Mouse (Mus musculus): Measurements from ENCODE around the gene Clptm1.

Gene Clptm1

GRCm38 (mm10) chr7:19664455-19664954, 328 bp downstream of the Clptm1 start:
- DNase-seq (ENCODE audit: low spot score): peak; percentile 6

GRCm38 (mm10) chr7:19663940-19664339, 893 bp downstream of the Clptm1 start:
- no peak for DNase-seq (ENCODE audit: low spot score)

- DNase-seq (ENCODE audit: low spot score): no peak
Measured at GRCm38 (mm10) chr7:19652614-19653013, 12.2 kb downstream of the Clptm1 start.

- DNase-seq (ENCODE audit: low spot score): no peak
Measured at GRCm38 (mm10) chr7:19651063-19651786, 13.6 kb downstream of the Clptm1 start.

- DNase-seq (ENCODE audit: low spot score): no peak
Measured at GRCm38 (mm10) chr7:19641223-19641622, 23.6 kb downstream of the Clptm1 start.

GRCm38 (mm10) chr7:19635074-19635827, 29.6 kb downstream of the Clptm1 start:
- no peak for DNase-seq (ENCODE audit: low spot score)

- DNase-seq (ENCODE audit: low spot score): no peak
Measured at GRCm38 (mm10) chr7:19634591-19634990, 30.2 kb downstream of the Clptm1 start.

- DNase-seq (ENCODE audit: low spot score): no peak
Measured at GRCm38 (mm10) chr7:19633855-19634254, 31.0 kb downstream of the Clptm1 start.

GRCm38 (mm10) chr7:19633197-19633596, 31.6 kb downstream of the Clptm1 start:
- no peak for DNase-seq (ENCODE audit: low spot score)

- no peak for DNase-seq (ENCODE audit: low spot score)
Measured at GRCm38 (mm10) chr7:19632720-19633119, 32.1 kb downstream of the Clptm1 start.

- DNase-seq (ENCODE audit: low spot score): no peak
Measured at GRCm38 (mm10) chr7:19632275-19632674, 32.6 kb downstream of the Clptm1 start.

GRCm38 (mm10) chr7:19629361-19629734, 35.5 kb downstream of the Clptm1 start, which contains the start of gene Relb:
Gene Relb, minus strand, starts transcription at chr7:19629438.
- DNase-seq (ENCODE audit: low spot score): peak; percentile 71

GRCm38 (mm10) chr7:19628536-19629360, 36.1 kb downstream of the Clptm1 start:
- peak; percentile 61 for DNase-seq (ENCODE audit: low spot score)

GRCm38 (mm10) chr7:19628192-19628535, 36.7 kb downstream of the Clptm1 start:
- no peak for DNase-seq (ENCODE audit: low spot score)

- no peak for DNase-seq (ENCODE audit: low spot score)
Measured at GRCm38 (mm10) chr7:19627721-19628120, 37.1 kb downstream of the Clptm1 start.

- DNase-seq (ENCODE audit: low spot score): no peak
Measured at GRCm38 (mm10) chr7:19623433-19623832, 41.4 kb downstream of the Clptm1 start.

GRCm38 (mm10) chr7:19622241-19622640, 42.6 kb downstream of the Clptm1 start:
- no peak for DNase-seq (ENCODE audit: low spot score)

GRCm38 (mm10) chr7:19620811-19621210, 44.0 kb downstream of the Clptm1 start:
- DNase-seq (ENCODE audit: low spot score): no peak

GRCm38 (mm10) chr7:19619004-19619801, 45.6 kb downstream of the Clptm1 start:
- peak; percentile 62 for DNase-seq (ENCODE audit: low spot score)

GRCm38 (mm10) chr7:19615036-19615577, 49.7 kb downstream of the Clptm1 start:
- no peak for DNase-seq (ENCODE audit: low spot score)

GRCm38 (mm10) chr7:19610969-19611368, 53.9 kb downstream of the Clptm1 start:
- DNase-seq (ENCODE audit: low spot score): no peak

Measured in MN1 (cell line).